Mouse (Mus musculus) liver, embryonic 14.5 days (tissue): ENCODE results near the gene Txn1. TPM values are rescaled to one million over a fixed set of nuclear protein-coding genes. Genes with fewer than 3 reads are reported as not detected.

Source experiments
- ATAC-seq: fragments of 200-750 bp; cut with Nextera tagmentation; 2 replicates; pipeline ENCODE4 v1.8.0; 2017; ENCODE audit warnings: moderate number of reproducible peaks, mild to moderate bottlenecking, moderate library complexity; ENCODE audit not compliant: insufficient read depth
- DNase-seq, 3 experiments: peaks; one replicate each; pipeline ENCODE4 v3.0.0-alpha.2; 2012 to 2013; ENCODE audit warnings: low read depth in 3 of 3, low spot score in 3 of 3
- H3K27ac ChIP-seq: fragments of 300-500 bp; sonication (generic); 2 replicates; pipeline ENCODE4 v1.5.1; 2014; ENCODE audit warnings: moderate library complexity, mild to moderate bottlenecking, control low read depth, inconsistent platforms
- H3K27me3 ChIP-seq: fragments of 300-500 bp; sonication (generic); 2 replicates; pipeline ENCODE4 v1.6.1; 2014; ENCODE audit warnings: mild to moderate bottlenecking, low read length, moderate library complexity; ENCODE audit not compliant: control insufficient read depth, insufficient read depth
- H3K36me3 ChIP-seq: fragments of 300-500 bp; sonication (generic); replicated peaks from 2 replicates; pipeline ENCODE4 v1.6.1; 2014; ENCODE audit warnings: low read depth; ENCODE audit not compliant: control insufficient read depth, insufficient read depth
- H3K4me1 ChIP-seq, 2 experiments: fragments of 200-500 bp in 1 of 2; fragments of 300-500 bp in 1 of 2; sonication (generic) in 1 of 2; replicated peaks; 2 replicates each; pipeline ENCODE4 v1.6.1; 2012 to 2014; ENCODE audit warnings: antibody characterized with exemption in 1 of 2, inconsistent platforms in 1 of 2, low read length in 1 of 2; ENCODE audit not compliant: control insufficient read depth in 2 of 2, insufficient read depth in 2 of 2
- H3K4me2 ChIP-seq: fragments of 300-500 bp; sonication (generic); 2 replicates; pipeline ENCODE4 v1.6.1; 2014; ENCODE audit warnings: low read depth, mild to moderate bottlenecking, control low read depth, moderate library complexity
- H3K4me3 ChIP-seq, 2 experiments: fragments of 200-500 bp in 1 of 2; fragments of 300-500 bp in 1 of 2; sonication (generic) in 1 of 2; 2 replicates each; pipeline ENCODE4 v1.5.1; 2012 to 2014; ENCODE audit warnings: low read depth in 2 of 2, low read length in 2 of 2, mild to moderate bottlenecking in 2 of 2, control low read depth in 1 of 2, inconsistent platforms in 1 of 2, moderate library complexity in 1 of 2; ENCODE audit not compliant: insufficient read depth in 1 of 2
- H3K9ac ChIP-seq: fragments of 300-500 bp; sonication (generic); replicated peaks from 2 replicates; pipeline ENCODE4 v1.6.1; 2014; ENCODE audit warnings: mild to moderate bottlenecking, control low read depth, moderate library complexity
- H3K9me3 ChIP-seq: fragments of 300-500 bp; sonication (generic); 2 replicates; pipeline ENCODE4 v1.6.1; 2016; ENCODE audit warnings: low read length, mixed read lengths; ENCODE audit not compliant: control insufficient read depth
- CTCF ChIP-seq: IDR thresholded peaks from 2 replicates; pipeline ENCODE4 v1.5.1; 2016; ENCODE audit warnings: antibody characterized with exemption, low read depth, control low read depth
- EP300 ChIP-seq: IDR thresholded peaks from 2 replicates; pipeline ENCODE4 v1.6.1; 2016; ENCODE audit warnings: antibody characterized with exemption, low read depth
- WGBS: fragments of 180-500 bp; shearing (Covaris S2); extraction: QIAGEN DNeasy Blood & Tissue Kit; methylation state at CpG from one replicate; pipeline ENCODE4 v1.1.7; 2014; ENCODE audit not compliant: insufficient replicate concordance; 5-methylcytosine and 5-hydroxymethylcytosine counted together
- polyA plus RNA-seq, 2 experiments: library from polyadenylated mRNA; depleted of rRNA in 1 of 2; stranded (reverse) in 1 of 2; unstranded in 1 of 2; fragments of >200 nt; fragmentation: Nextera tagmentation in 1 of 2; extraction: Ambion mirVana in 1 of 2; gene quantifications; 2 replicates each; pipeline versions ENCODE4 v1.2.1 to v1.2.3; 2012 to 2014

Txn1 gene
- polyA plus RNA-seq, 2 experiments, result 165 to 254 TPM

DNA sequence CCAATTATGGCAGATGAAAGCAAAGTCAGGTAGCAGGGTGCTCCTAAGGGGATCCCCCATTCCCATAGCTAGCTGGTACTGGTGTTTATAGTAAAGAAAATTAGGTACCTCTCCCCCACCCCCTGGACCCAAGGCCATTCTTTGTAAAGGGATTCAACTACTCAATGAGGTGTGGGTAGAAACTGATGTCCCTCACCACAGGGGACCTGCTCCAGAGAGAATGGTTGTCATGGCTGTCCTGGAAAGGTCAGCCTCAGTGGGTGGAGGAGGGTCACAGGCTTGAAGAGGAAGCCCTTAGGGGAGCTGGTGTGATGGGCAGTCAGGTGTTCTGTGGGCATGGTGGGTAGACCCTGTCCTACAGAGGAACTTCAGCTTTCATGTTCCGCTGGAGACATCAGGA, 35.7 kb downstream of the Txn1 start:
- no peak overlapping the region for H3K9ac ChIP-seq
- no peaks in the 10 kb centered on the region for H3K36me3 ChIP-seq
- ATAC-seq (no peak), DNase-seq (no peak)
- 65% methylated on average over 1 of the region's 1 CpGs for WGBS
- no peak overlapping the region for H3K4me2 ChIP-seq
- no peaks in the 10 kb centered on the region for H3K9me3 ChIP-seq
- no peaks in the 10 kb centered on the region for H3K27me3 ChIP-seq
- H3K4me1 ChIP-seq, result peaks cover 0 to 2% of the 10 kb centered on the region in 2 experiments; a peak in 1 of 4 replicates
- TF ChIP-seq EP300 (no peak), CTCF (no peak)
- H3K27ac ChIP-seq, result no peak overlapping the region
- no peak overlapping the region for H3K4me3 ChIP-seq

DNA sequence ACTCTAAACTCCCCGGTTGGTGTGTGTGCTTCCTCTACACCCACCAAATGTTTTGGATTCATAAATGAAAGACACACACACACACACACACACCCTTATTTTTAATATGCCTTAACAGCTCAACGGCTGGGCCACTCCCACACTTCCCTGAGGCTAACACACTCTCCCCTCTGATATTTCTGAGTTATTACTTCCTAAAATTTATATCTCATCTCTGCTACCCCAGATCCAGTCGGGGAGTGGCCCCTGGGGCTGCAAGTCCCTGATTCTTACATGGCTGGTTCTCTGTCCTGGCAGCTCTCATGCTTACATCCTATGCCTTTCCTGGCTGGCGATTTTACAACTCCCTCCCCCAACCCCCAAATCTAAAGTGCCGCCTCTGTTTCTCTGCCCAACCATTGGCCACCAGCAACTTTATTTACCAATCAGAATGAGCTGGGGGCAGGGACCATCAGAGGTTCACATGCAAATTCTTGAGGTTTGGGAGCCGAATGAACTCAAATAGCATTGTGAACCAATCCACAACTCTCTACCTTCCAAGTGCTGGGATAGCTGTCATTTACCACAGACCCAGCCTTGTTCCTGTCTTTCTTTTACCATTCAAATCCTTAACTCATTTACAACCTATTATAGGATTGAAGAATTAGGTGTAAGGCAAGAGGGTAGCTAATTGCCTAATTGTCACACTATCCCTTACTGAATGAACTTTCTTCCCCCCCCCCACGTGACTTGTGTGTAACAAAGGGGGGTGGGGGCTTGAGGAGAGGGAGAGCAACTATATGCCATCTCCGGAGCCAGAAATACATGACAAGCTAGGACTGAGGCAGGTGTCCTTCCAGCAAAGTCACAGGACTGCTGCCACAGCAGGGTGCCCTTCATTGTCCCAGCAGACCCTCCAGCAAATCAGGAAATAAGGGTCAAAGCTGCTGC, 36.5 kb downstream of the Txn1 start:
- no peak for ATAC-seq
- 22% methylated on average over 8 of the region's 8 CpGs for WGBS
- no peak overlapping the region for H3K27ac ChIP-seq
- no peaks in the 10 kb centered on the region for H3K9me3 ChIP-seq
- H3K4me3 ChIP-seq, result no peak overlapping the region
- no peak overlapping the region for H3K4me2 ChIP-seq
- H3K9ac ChIP-seq, result no peak overlapping the region
- H3K4me1 ChIP-seq, result peaks cover 0 to 2% of the 10 kb centered on the region in 2 experiments; a peak in 1 of 4 replicates
- TF ChIP-seq CTCF (no peak), EP300 (no peak)
- no peak for DNase-seq
- no peaks in the 10 kb centered on the region for H3K27me3 ChIP-seq
- H3K36me3 ChIP-seq, result no peaks in the 10 kb centered on the region

DNA sequence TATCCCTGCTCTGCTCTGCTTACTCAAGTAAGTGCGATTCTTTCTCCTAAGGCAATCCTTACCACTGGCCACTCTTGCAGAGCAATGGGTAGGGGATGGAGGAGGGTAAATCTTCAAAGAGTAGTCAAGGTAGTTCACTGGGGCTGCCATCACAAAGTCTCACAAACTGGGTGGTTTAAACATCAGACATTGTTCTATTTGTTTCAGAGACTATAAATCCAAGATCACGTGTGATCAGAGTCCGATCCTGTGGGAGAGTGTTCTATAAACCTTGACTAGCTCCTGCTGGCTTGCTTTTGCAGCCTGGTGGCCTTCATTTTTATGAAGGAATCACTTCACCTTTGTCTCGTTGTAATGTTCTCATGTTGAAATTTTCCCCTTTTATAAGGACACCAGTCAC, 39.5 kb downstream of the Txn1 start:
- no peak overlapping the region for H3K4me3 ChIP-seq

DNA sequence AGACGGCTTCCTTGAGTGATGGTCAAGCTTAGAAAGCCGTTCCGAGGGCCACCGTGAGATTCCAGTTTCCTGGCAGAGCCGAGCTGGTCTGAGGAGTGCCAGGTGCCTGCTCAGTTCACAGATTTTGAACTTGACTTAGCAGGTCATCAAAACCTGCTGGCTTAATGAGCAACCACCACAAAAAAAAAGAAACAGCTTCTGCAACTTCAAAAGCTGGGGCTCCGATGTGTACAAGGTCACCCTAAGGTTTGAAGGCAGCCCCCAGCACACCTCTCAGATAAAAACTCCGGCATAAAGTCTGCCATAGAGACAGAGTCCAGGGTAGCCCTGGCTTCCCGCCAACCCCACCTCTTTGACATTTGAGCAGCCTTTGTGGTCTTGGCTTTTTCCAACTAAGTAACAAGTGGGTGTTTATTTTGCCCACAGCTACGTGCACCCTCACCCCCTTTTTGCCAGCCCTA, 40.0 kb downstream of the Txn1 start, which contains the start of gene D630039A03Rik:
TSS of gene D630039A03Rik (minus strand) at position 97 of the 461 bp plus-strand sequence.
- DNase-seq (no peak), ATAC-seq (no peak)
- TF ChIP-seq CTCF (no peak), EP300 (no peak)
- Histone ChIP-seq H3K9me3 (no peaks in the 10 kb centered on the region), H3K36me3 (no peaks in the 10 kb centered on the region), H3K9ac (no peak within 1 kb of the TSS), H3K4me1 (peaks cover 0 to 2% of the 10 kb centered on the region in 2 experiments; a peak in 1 of 4 replicates), H3K27ac (no peak within 1 kb of the TSS), H3K4me3 (peak within 1 kb of the TSS; percentile 23 to 30; a peak in 3 of 4 replicates), H3K27me3 (no peaks in the 10 kb centered on the region), H3K4me2 (peak within 1 kb of the TSS; percentile 45)
- WGBS, result 26% methylated on average over 9 of the region's 9 CpGs

More for the DNA sequence above, 39.5 kb downstream of the Txn1 start:
- TF ChIP-seq CTCF (no peak), EP300 (no peak)
- H3K4me2 ChIP-seq, result no peak overlapping the region
- H3K27me3 ChIP-seq, result no peaks in the 10 kb centered on the region
- no peak for DNase-seq
- no peaks in the 10 kb centered on the region for H3K36me3 ChIP-seq
- H3K9ac ChIP-seq, result no peak overlapping the region
- peaks cover 0 to 2% of the 10 kb centered on the region in 2 experiments; a peak in 1 of 4 replicates for H3K4me1 ChIP-seq
- no peaks in the 10 kb centered on the region for H3K9me3 ChIP-seq
- ATAC-seq, result no peak
- no peak overlapping the region for H3K27ac ChIP-seq
- 53% methylated on average over 4 of the region's 4 CpGs for WGBS

DNA sequence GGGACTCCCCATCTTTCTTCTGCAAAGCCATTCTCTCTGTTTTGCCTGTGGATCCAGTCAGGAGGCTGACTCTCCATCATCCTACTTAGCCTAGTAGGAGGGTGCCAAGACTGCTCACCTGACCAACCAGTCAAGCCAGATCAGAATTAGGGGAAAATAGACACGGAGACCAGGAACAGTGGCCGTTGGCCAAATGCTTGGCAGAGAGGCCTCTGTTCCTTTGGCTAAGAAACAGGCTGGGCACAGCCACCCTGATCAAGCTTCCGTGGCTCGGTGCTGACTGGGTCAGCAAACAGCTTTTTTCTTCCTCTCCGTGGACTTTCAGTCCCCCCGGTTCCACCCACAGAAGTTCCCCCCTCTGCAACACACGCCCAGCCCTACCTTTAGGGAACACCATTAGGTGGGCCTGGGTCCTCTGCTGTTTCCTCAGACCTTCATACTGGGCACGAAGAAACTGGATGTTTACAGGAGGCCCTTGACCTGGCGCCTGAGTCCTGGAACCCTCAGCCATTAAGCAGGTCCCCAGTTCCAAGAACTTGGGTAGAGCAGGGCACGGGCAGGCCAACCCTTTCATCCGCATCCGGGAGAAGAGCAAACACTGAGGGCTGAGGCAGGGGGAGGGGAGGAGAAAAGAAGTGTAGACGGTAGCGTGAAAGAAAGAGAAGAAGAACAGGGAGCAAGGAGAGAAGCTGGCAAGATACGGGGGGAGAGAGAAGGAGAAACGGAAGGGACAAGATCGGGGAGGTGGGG, 40.8 kb downstream of the Txn1 start:
- Histone ChIP-seq H3K4me2 (peak overlapping the region; percentile 45), H3K27ac (no peak overlapping the region), H3K4me3 (peak overlapping the region; percentile 23 to 30; a peak in 3 of 4 replicates), H3K36me3 (no peaks in the 10 kb centered on the region), H3K9ac (no peak overlapping the region), H3K27me3 (no peaks in the 10 kb centered on the region), H3K9me3 (no peaks in the 10 kb centered on the region), H3K4me1 (peaks cover 0 to 2% of the 10 kb centered on the region in 2 experiments; a peak in 1 of 4 replicates)
- 23% methylated on average over 17 of the region's 17 CpGs for WGBS
- DNase-seq, result no peak
- ATAC-seq, result no peak
- TF ChIP-seq CTCF, result no peak
- TF ChIP-seq EP300, result no peak
